Mouse (Mus musculus) activated CD4-positive, CD25-positive, alpha-beta regulatory T cell, adult 4 months (primary cell): ENCODE data around the gene Olfr314. TPM values are rescaled to one million over a fixed set of nuclear protein-coding genes. Genes with fewer than 3 reads are reported as not detected.
"Not testable (repeated sequence)": the region's sequence is repeated elsewhere in the genome, so short reads cannot be mapped to it uniquely, and the experiment has no call there.

Source experiments
- ATAC-seq: one replicate; pipeline ENCODE4 v1.8.0; 2017
- polyA plus RNA-seq, 2 experiments: library from polyadenylated mRNA; unstranded; fragments of 100-300 nt; shearing (Covaris generic); gene quantifications; one replicate each; pipeline ENCODE4 v1.2.1; 2017

The Olfr314 gene
- polyA plus RNA-seq: not detected

- ATAC-seq: no peak
Measured at GRCm38 (mm10) chr11:58782480-58783089, at the start of gene Olfr314. Gene Olfr314, plus strand, starts transcription at chr11:58782952.

DNA sequence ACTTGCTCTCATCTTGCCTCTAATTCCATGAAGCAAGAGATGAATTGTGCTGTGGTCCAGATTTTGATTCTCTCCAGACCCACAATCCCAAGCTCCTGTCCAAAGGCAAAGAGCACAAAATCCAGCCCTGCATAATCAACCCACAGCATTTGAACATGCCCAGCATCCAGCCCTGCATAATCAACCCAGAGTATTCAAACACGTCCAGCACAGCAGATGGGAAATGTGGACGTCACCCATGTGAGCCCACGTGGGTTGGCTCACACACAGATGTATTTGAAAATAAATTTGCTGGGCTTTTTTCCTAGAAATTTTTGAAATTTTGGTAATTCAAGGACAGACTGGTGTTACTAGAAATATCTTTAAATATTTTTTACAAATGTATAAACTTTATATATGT is 49.4 kb upstream of the Olfr314 start:
- no peak for ATAC-seq

DNA sequence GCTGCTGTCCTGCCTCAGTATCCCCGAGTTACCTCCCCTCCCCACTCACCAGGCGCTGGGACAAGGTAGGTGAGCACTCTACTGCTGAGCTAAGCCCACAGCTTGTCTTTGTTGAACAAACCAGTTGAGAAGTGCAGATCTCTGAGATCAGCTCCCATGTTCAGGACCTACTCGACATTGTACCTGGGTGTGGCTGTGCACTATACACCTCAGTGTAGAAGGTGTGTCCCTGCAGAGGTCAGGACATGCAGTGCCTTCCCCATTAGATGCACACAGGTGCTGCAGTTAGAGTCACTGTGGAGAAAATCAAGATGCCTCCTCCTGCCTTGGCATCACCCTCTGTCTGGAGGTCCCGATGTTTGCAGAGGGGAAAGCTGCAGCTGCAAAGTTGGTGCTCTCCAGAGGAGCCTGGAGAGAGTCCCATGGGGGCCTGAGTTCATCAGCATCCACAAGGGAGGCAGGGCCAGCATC is 43.9 kb upstream of the Olfr314 start, which contains the start of gene Olfr317:
Gene Olfr317, minus strand, starts transcription at position 421 of the 471 bp plus-strand sequence.
- ATAC-seq: no peak

- ATAC-seq: not testable (repeated sequence)
Measured at GRCm38 (mm10) chr11:58751096-58751495, 31.7 kb upstream of the Olfr314 start.

DNA sequence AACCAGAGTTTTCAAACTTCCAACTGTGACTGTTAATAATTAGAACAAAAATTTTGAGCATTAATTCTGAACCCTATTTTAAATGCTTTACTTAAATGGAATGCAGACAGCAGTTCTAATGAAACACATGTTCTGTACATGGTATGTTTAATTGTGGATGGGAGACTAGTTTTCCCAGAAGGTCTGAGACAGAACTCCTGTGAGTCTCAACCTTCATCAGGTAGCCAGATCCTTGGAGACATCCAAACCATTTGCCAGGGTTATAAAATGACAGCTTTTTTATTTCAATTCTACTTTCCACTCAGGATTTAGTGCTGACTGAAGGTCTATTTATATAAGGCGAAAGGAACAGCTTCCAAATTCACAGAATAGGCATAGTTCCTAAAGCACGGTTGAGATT is 30.3 kb upstream of the Olfr314 start, which contains the start of gene Olfr316:
Gene Olfr316, plus strand, starts transcription at position 301 of the 400 bp plus-strand sequence.
- no peak for ATAC-seq

DNA sequence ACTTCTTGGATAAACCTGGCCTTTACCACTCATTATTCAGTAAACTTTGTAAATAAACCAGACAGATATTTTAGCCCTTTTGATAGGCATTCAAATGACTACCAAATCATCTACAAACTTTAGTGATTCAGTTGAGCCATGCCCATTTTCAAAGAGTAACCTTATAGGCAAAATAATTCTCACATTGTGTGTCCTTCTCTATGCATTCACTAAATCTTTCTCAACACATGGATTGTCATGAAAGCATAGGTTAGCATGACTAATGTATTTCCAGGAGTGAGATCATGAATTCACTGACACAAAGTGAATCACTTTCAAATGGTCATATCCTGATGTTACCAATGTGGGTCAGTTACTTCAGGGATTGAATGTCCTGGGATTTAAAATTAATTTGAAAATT is 9.9 kb upstream of the Olfr314 start, which contains the start of gene Olfr315:
Gene Olfr315, plus strand, starts transcription at position 301 of the 400 bp plus-strand sequence.
- no peak for ATAC-seq

GRCm38 (mm10) chr11:58784182-58784581 is 1.4 kb downstream of the Olfr314 start:
- ATAC-seq: no peak

DNA sequence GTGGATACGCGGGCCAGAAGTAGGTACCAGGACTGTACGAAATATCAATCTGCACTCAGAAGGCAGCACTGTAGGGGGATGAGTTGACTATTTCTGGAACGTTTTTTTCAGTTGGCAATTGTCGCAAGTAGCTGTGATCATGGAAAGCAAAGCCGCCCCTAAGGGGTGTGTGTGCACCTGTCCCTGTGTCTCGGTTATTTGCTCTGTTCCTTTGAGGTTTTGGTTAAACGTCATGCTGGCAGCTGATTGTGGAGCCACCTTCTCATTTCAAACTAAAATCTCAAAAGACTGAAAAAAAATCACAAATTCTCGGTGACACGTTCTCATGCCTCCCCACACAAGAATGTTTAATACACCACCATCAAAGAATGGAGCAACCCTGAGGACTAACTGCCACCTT is 4.9 kb downstream of the Olfr314 start:
- no peak for ATAC-seq

- no peak for ATAC-seq
Measured at GRCm38 (mm10) chr11:58788346-58788745, 5.6 kb downstream of the Olfr314 start.

DNA sequence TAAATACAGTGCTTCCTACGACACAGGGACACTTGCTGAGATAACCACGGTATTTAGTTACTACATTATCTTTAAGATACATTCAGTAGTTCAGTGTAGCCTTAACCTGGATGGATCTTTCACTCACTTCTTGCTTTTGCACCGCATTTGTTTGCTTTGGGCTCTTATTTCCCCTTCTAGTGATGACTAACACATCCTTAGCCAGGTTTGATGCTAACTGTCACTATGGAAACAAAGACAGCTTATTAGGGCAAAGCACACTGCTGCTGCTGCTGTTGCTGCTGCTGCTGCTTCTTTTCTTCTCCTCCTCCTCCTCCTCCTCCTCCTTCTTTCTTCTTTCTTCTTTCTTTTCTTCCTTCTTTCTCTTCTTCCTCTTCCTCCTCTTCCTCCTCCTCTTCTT is 6.8 kb downstream of the Olfr314 start:
- no peak for ATAC-seq

- ATAC-seq: no peak
Measured at GRCm38 (mm10) chr11:58790053-58790452, 7.3 kb downstream of the Olfr314 start.

DNA sequence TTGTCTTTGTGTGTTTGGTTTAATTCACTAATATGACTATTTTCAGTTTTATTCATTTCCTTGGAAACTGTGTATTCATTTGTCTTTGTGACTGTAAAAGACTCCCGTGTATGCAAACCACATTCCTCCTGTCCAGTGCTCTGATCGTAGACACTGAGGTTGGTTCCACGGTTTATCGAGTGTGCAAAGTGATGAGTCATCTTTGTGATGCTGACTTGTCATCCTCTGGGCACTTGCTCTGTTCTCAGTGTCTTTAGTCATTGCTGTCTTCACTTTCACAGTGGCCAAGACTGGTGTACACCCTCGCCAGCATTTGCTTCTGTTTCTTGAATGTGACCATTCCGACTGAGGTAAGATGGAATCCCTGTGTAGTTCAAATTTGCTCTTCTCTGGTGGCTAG is 7.9 kb downstream of the Olfr314 start:
- ATAC-seq: no peak

- no peak for ATAC-seq
Measured at GRCm38 (mm10) chr11:58795856-58796255, 13.1 kb downstream of the Olfr314 start.

GRCm38 (mm10) chr11:58796850-58797249 is 14.1 kb downstream of the Olfr314 start:
- ATAC-seq: no peak

- ATAC-seq: no peak
Measured at GRCm38 (mm10) chr11:58799747-58800146, 17.0 kb downstream of the Olfr314 start.

GRCm38 (mm10) chr11:58801558-58802228 is 18.9 kb downstream of the Olfr314 start, which contains the start of gene Fam183b:
Gene Fam183b, minus strand, starts transcription at chr11:58801960.
- no peak for ATAC-seq

DNA sequence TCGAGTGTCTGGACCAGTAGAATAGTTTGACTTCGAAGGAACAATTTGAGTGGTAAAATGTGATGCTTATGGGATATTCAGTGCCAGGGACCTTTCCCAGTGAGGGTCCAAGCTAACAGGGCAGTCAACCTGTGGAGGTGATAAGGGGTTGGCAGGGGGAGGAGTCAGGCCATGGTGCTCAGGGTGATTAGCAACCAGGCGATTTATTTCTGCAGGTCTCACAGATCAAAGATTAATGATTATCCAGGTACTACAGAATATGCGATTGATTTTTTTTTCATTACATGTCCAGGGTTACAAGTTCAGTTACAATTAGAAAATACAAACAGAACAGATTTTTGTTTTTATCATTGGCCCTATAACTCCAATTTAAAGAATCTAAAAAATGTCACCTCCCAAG is 21.1 kb downstream of the Olfr314 start:
- ATAC-seq: no peak

GRCm38 (mm10) chr11:58804393-58804792 is 21.6 kb downstream of the Olfr314 start:
- ATAC-seq: no peak

GRCm38 (mm10) chr11:58812001-58812400 is 29.2 kb downstream of the Olfr314 start:
- ATAC-seq: no peak

- ATAC-seq: not testable (repeated sequence)
Measured at GRCm38 (mm10) chr11:58814700-58815099, 31.9 kb downstream of the Olfr314 start, which contains the start of gene Olfr313. Gene Olfr313, plus strand, starts transcription at chr11:58815000.

DNA sequence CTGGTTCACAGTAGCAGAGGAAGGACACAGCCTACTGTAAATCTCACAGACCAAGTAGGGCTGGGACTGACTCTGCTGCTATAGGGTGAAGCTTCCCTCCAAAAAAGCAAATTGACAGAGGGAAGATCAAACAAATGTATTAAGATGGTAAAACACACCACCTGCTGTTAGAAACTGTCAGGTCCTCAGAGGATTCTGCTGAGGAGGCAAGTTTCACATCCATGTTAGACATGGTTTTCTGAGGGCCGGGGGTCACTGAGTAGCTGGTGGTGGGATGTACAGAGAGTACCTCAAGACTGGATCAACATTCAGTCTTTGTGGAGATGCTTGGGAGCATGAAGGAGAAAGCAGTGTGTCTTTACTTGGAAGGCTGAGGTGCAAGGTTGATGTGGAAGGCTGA is 32.9 kb downstream of the Olfr314 start:
- no peak for ATAC-seq

- not testable (repeated sequence) for ATAC-seq
Measured at GRCm38 (mm10) chr11:58828937-58829336, 46.2 kb downstream of the Olfr314 start, which contains the start of gene Olfr312. Gene Olfr312, plus strand, starts transcription at chr11:58829237.

DNA sequence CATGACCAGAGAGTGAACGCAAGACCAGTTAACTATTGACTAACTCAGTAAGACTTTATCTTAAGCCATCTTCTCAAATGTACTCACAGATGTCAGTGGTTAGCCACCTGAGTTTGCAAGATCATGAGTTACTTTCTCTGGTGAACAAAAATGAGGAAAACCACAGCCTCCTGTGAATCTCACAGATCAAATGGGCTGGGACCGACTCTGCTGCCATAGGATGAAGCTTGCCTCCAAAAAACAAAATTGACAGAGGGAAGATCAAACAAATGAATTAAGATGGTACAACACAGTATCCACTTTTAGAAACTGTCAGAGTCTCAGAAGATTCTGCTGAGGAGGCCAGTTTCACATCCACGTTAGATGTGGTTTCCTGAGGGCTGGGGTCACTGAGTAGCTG is 47.0 kb downstream of the Olfr314 start:
- no peak for ATAC-seq

- ATAC-seq: not testable (repeated sequence)
Measured at GRCm38 (mm10) chr11:58832541-58832940, 49.8 kb downstream of the Olfr314 start.
